Mouse (Mus musculus): ENCODE results near the gene Ctcf. TPM values are rescaled to one million over a fixed set of nuclear protein-coding genes. Genes with fewer than 3 reads are reported as not detected.

Gene Ctcf
- polyA plus RNA-seq, 1 experiment from 2014 or later: 96.4 TPM

- Histone ChIP-seq H3K27ac (no peak overlapping the region), H3K4me3 (replicated peaks) (no peak overlapping the region), H3K27me3 (replicated peaks) (no peaks in the 10 kb centered on the region), H3K4me1 (replicated peaks) (peaks cover 26% of the 10 kb centered on the region), H3K9ac (no peak overlapping the region), H3K9me3 (no peaks in the 10 kb centered on the region), H3K4me2 (replicated peaks) (no peak overlapping the region), H3K36me3 (peaks cover 51% of the 10 kb centered on the region)
- ATAC-seq: no peak
- WGBS: 91% methylated on average over 19 of the region's 19 CpGs
Observed at GRCm38 (mm10) chr8:105618892-105619591, 17.3 kb upstream of the Ctcf start.

- WGBS: 90% methylated on average over 19 of the region's 19 CpGs
- no peaks in the 10 kb centered on the region for H3K27me3 ChIP-seq (replicated peaks)
- no peak overlapping the region for H3K9ac ChIP-seq
- no peak overlapping the region for H3K4me2 ChIP-seq (replicated peaks)
- ATAC-seq: no peak
- no peaks in the 10 kb centered on the region for H3K9me3 ChIP-seq
- peaks cover 22% of the 10 kb centered on the region for H3K4me1 ChIP-seq (replicated peaks)
- H3K36me3 ChIP-seq: peaks cover 51% of the 10 kb centered on the region
- no peak overlapping the region for H3K4me3 ChIP-seq (replicated peaks)
- H3K27ac ChIP-seq: no peak overlapping the region
Observed at GRCm38 (mm10) chr8:105620211-105620610, 16.2 kb upstream of the Ctcf start.

- Histone ChIP-seq H3K27me3 (replicated peaks) (no peaks in the 10 kb centered on the region), H3K27ac (0 out of 2 replicates have a peak overlapping the region, but pooled peaks have one; percentile 1)
Observed at GRCm38 (mm10) chr8:105620946-105621720, 15.2 kb upstream of the Ctcf start.

GRCm38 (mm10) chr8:105621841-105622240, 14.5 kb upstream of the Ctcf start:
- Histone ChIP-seq H3K27ac (peak overlapping the region; percentile 54; the same call in 1 of the 2 replicates), H3K4me1 (replicated peaks) (peaks cover 22% of the 10 kb centered on the region), H3K4me2 (replicated peaks) (peak overlapping the region; percentile 43; the same call in 1 of the 2 replicates), H3K36me3 (peaks cover 38% of the 10 kb centered on the region), H3K9me3 (no peaks in the 10 kb centered on the region), H3K9ac (no peak overlapping the region), H3K27me3 (replicated peaks) (no peaks in the 10 kb centered on the region), H3K4me3 (replicated peaks) (no peak overlapping the region)
- ATAC-seq: 0 out of 2 replicates have a peak, but pooled peaks have one; percentile 0
- whole genome bisulfite sequencing: 77% methylated on average over 4 of the region's 4 CpGs

More at GRCm38 (mm10) chr8:105620946-105621720, 15.2 kb upstream of the Ctcf start:
- no peak overlapping the region for H3K9ac ChIP-seq
- ATAC-seq: no peak
- H3K4me2 ChIP-seq (replicated peaks): no peak overlapping the region
- H3K4me1 ChIP-seq (replicated peaks): peaks cover 22% of the 10 kb centered on the region
- no peak overlapping the region for H3K4me3 ChIP-seq (replicated peaks)
- peaks cover 42% of the 10 kb centered on the region for H3K36me3 ChIP-seq
- 90% methylated on average over 21 of the region's 21 CpGs for WGBS
- no peaks in the 10 kb centered on the region for H3K9me3 ChIP-seq

GRCm38 (mm10) chr8:105622421-105622920, 13.9 kb upstream of the Ctcf start:
- Histone ChIP-seq H3K4me3 (replicated peaks) (no peak overlapping the region), H3K4me2 (replicated peaks) (peak overlapping the region; percentile 43), H3K9ac (peak overlapping the region; percentile 8; the same call in 1 of the 2 replicates), H3K27ac (peak overlapping the region; percentile 54; the same call in 1 of the 2 replicates), H3K9me3 (no peaks in the 10 kb centered on the region), H3K4me1 (replicated peaks) (peaks cover 22% of the 10 kb centered on the region), H3K36me3 (peaks cover 32% of the 10 kb centered on the region), H3K27me3 (replicated peaks) (no peaks in the 10 kb centered on the region)
- WGBS: 4% methylated on average over 8 of the region's 8 CpGs
- ATAC-seq: peak; percentile 94

- Histone ChIP-seq H3K4me2 (replicated peaks) (peak overlapping the region; percentile 43), H3K9ac (no peak overlapping the region), H3K36me3 (peaks cover 26% of the 10 kb centered on the region), H3K27ac (0 out of 2 replicates have a peak overlapping the region, but pooled peaks have one; percentile 2), H3K4me3 (replicated peaks) (no peak overlapping the region), H3K9me3 (no peaks in the 10 kb centered on the region), H3K4me1 (replicated peaks) (peaks cover 22% of the 10 kb centered on the region), H3K27me3 (replicated peaks) (no peaks in the 10 kb centered on the region)
- WGBS: 36% methylated on average over 5 of the region's 5 CpGs
- ATAC-seq: peak; percentile 16
Observed at GRCm38 (mm10) chr8:105623118-105623517, 13.2 kb upstream of the Ctcf start.

GRCm38 (mm10) chr8:105623679-105624245, 12.6 kb upstream of the Ctcf start:
- Histone ChIP-seq H3K4me1 (replicated peaks) (peaks cover 22% of the 10 kb centered on the region), H3K27ac (no peak overlapping the region), H3K4me2 (replicated peaks) (no peak overlapping the region), H3K9ac (no peak overlapping the region), H3K27me3 (replicated peaks) (no peaks in the 10 kb centered on the region), H3K36me3 (peaks cover 19% of the 10 kb centered on the region), H3K9me3 (no peaks in the 10 kb centered on the region), H3K4me3 (replicated peaks) (no peak overlapping the region)
- 55% methylated on average over 7 of the region's 7 CpGs for WGBS
- no peak for ATAC-seq

- no peak overlapping the region for H3K4me2 ChIP-seq (replicated peaks)
- H3K4me3 ChIP-seq (replicated peaks): no peak overlapping the region
- H3K9ac ChIP-seq: no peak overlapping the region
- 57% methylated on average over 3 of the region's 3 CpGs for WGBS
- H3K27ac ChIP-seq: peak overlapping the region; percentile 11; the same call in 1 of the 2 replicates
- no peak for ATAC-seq
- H3K27me3 ChIP-seq (replicated peaks): no peaks in the 10 kb centered on the region
- H3K4me1 ChIP-seq (replicated peaks): peaks cover 22% of the 10 kb centered on the region
- peaks cover 18% of the 10 kb centered on the region for H3K36me3 ChIP-seq
- H3K9me3 ChIP-seq: no peaks in the 10 kb centered on the region
Observed at GRCm38 (mm10) chr8:105624401-105624800, 12.0 kb upstream of the Ctcf start.

- H3K27ac ChIP-seq: no peak overlapping the region
- no peaks in the 10 kb centered on the region for H3K27me3 ChIP-seq (replicated peaks)
- no peak for ATAC-seq
- no peaks in the 10 kb centered on the region for H3K9me3 ChIP-seq
- no peak overlapping the region for H3K9ac ChIP-seq
- WGBS: 55% methylated on average over 1 of the region's 1 CpGs
- peaks cover 18% of the 10 kb centered on the region for H3K36me3 ChIP-seq
- H3K4me3 ChIP-seq (replicated peaks): no peak overlapping the region
- H3K4me1 ChIP-seq (replicated peaks): peaks cover 22% of the 10 kb centered on the region
- no peak overlapping the region for H3K4me2 ChIP-seq (replicated peaks)
Observed at GRCm38 (mm10) chr8:105624831-105625230, 11.5 kb upstream of the Ctcf start.

- H3K9me3 ChIP-seq: no peaks in the 10 kb centered on the region
- H3K4me1 ChIP-seq (replicated peaks): peaks cover 22% of the 10 kb centered on the region
- ATAC-seq: no peak
- no peaks in the 10 kb centered on the region for H3K27me3 ChIP-seq (replicated peaks)
- H3K36me3 ChIP-seq: peaks cover 7% of the 10 kb centered on the region
- WGBS: 71% methylated on average over 1 of the region's 1 CpGs
- no peak overlapping the region for H3K9ac ChIP-seq
- no peak overlapping the region for H3K4me3 ChIP-seq (replicated peaks)
- no peak overlapping the region for H3K27ac ChIP-seq
- H3K4me2 ChIP-seq (replicated peaks): no peak overlapping the region
Observed at GRCm38 (mm10) chr8:105626086-105626485, 10.3 kb upstream of the Ctcf start.

GRCm38 (mm10) chr8:105629337-105629736, 7.0 kb upstream of the Ctcf start:
- no peak overlapping the region for H3K9ac ChIP-seq
- H3K9me3 ChIP-seq: no peaks in the 10 kb centered on the region
- H3K27ac ChIP-seq: no peak overlapping the region
- H3K36me3 ChIP-seq: no peaks in the 10 kb centered on the region
- H3K4me2 ChIP-seq (replicated peaks): no peak overlapping the region
- peaks cover 3% of the 10 kb centered on the region; the same call in 1 of the 2 replicates for H3K4me1 ChIP-seq (replicated peaks)
- 87% methylated on average over 4 of the region's 4 CpGs for WGBS
- no peak overlapping the region for H3K4me3 ChIP-seq (replicated peaks)
- no peaks in the 10 kb centered on the region for H3K27me3 ChIP-seq (replicated peaks)
- no peak for ATAC-seq
